Mouse (Mus musculus): ENCODE measurements at regions not wholly inside any gene's neighbourhood (a gene's known extent, or its start where the extent isn't known, plus 50 kb on each side); places are given as distances from the start of the nearest gene placed in this dataset.

DNA sequence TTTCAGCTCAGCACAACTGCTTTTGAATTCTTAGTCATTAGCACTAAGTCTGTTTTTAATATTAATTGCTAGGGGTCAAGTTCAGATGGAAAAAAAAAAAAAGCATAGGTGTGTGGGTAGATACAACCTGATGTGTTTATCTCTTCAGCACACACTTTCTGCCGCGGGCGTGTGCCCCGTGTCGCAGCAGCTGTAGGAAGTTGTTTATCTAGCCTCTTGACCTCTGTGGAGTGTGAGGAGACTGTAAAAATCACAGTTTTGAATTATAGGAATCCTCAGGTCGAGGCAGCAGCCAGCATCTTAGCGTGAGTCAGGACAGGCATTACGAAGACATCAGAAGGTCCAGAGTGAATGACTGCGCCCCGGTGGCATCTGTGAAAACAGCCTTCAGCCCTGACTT is 72.8 kb upstream of the Srd5a3 start:
- no peak for TF ChIP-seq POLR2A (IDR thresholded peaks at IDR 0.05; ENCODE audit: insufficient read depth, low read depth, low read length)
- TF ChIP-seq CTCF (IDR thresholded peaks at IDR 0.05): no peak
- TF ChIP-seq EP300 (IDR thresholded peaks at IDR 0.05; ENCODE audit: insufficient read depth, low read depth, low read length): peak; percentile 70; the same call in 1 of the 2 replicates

All from heart, adult 2 months (tissue).